Mouse (Mus musculus) hindlimb bud, embryonic 11.5 days (tissue): ENCODE results near the gene Gtsf2.
"Not testable (repeated sequence)": the region's sequence is repeated elsewhere in the genome, so short reads cannot be mapped to it uniquely, and the experiment has no call there.

ENCODE experiments used
- DNase-seq: peaks from one replicate; pipeline ENCODE4 v3.0.0-alpha.2; 2012; ENCODE audit warnings: low read depth, low spot score; ENCODE audit errors: extremely low spot score

The Gtsf2 gene

DNA sequence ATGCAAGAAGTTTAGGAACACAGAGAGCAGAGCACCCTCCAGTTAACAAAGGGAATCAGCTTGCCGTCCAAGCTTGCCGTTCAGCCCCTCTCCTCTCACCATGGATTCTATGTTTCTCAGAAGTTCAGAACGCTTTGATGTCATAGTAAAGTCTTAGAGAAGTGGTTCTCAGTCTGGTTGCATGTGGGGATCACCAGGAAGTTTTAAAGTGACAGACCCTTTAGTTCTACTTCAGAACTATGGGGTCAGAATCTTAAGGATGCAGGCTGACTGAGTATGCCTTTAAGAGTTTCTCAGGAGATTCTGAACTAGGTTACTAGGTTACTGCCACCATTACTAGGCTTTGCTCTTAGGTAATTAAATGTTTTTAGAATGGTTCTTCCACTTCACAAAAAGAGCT lies at the start of gene Gtsf2:
Gtsf2 (minus strand) TSS at position 101 of the 400 bp plus-strand sequence.
- DNase-seq: no peak

DNA sequence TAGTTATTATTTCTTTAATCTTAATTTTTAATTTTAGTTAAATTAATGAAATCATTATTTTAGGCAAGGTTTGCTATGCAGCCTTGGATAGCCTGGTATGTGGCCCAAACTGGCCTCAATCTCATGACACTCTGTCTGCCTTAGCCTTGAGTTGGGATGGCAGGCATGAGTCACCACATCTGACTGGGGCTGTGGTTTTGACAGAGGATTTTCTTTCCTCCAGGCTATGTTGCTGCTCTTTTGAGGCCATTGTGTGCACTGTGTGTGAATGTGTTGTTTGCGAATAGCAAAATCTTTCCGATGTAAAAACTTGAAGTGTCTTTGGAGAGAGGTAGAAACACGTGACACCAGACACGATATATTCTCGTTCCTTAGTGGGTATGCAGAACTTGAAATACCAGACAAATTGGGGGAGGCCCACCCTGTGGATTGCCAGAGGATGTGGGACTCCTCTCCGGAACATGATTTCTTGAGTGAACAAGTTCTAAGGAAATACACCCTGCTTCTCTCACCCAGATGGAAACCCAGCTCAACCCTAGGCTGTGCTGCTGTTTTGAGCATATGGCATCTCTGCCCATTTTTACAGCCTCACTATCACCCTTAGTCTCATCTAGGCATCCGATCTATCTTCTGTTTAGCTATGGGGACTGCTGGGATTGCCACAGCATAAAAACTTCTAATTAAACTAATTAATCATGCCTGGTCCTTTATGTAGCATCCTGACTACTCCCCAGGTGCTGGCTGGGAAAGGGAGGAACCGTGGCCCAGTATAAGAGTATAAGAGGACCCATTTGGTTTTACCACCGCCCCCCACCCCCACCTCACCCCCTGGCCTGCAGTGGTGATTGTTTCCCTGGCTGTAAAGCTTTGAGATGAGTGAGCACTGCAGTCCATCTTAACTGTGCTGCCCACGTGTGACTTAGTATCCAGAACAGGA lies 48.2 kb upstream of the Gtsf2 start:
- DNase-seq: no peak

DNA sequence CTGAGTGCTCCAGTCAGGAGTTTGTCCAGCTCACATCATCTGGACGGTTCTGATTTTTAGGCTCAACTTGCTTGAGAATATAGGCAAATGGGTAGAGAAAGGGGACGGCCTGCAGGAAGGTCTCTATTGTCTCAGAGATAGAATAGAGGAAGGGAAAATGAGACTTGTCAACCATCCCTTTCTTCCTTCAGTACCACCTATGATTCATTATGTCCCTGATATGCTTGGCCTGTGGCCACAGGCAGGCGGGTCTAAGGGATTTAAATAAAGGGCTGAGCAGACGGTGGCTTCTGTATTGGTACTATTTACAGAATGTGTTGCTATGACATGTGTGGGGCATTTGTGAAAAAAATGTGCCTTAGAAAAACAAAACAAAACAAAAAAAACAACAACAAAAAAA lies 40.1 kb upstream of the Gtsf2 start:
- no peak for DNase-seq

DNA sequence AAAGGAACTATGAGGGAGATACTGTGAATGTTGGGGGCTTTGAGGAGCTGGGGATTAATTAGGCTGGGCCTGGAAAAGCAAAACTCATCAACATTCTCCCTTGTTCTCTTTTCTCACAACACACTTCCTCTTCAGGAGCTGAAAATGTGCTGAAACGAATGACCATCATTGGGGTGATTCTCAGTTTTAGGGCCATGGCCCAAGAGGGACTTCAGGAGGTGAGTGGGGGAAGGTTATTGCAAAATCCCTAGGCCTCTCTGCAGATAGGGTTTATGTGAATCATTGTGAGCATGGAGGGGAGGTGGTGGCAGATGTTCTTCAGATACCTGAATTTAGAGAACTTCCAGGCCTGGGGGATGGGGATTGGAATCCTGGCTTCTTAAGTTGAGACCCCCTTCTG lies 38.4 kb upstream of the Gtsf2 start:
- no peak for DNase-seq

DNA sequence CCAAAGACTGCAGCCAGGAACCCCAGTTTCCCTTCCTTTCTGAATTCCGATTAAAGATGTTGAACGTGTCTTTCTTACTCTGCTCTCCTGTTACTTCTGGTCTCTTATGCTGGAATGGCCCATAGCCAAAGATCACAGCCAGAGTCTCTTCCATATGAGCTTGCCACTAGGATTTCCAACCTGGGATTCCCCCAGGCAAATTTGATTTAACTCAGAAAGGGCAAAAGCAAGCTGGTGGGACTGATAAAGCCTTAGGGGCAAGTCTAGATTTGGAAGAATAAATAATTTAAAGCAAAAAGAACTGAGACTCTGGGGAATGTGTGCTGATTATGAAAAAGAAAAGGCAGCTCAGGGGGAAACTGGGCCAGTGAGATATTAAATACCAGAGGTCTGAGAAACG lies 36.8 kb upstream of the Gtsf2 start:
- DNase-seq: no peak

DNA sequence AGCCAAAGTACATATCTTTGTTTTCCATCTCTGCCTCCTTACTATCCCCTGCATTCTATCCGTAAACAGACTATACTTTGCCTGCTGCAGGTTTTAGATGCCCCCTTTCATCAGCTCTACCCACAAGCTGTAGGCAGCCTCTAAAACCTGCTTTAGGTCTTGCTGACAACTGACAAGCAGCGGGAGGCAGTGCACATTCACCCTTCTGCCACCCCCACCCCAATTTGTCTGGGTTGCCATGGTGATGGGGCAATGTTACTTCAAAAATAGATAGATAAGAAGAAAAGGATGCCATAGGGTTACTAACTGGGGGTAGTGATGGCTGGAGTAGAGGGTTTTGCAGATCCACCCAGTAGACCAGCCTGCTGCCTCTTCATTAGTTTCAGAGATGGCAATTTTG lies 36.2 kb upstream of the Gtsf2 start:
- DNase-seq: no peak

DNA sequence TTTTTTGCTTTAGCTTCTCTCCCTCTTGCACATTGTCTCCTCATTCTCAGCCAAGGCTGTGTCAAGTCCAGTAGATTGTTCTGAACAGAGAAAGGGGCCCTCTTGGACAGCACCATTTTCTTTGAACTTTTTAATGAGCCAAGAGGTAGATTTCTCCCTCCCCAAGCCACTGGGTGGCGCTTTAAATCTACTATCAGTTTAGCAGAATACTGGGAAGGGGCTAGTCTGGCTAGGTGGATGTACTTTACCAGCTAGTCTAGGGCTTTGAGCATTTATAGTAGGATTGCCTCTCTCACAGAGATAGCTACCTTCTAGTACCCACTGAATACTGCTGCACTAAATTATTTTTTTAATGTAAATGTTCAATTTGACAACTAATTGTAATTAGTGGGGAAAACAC lies 34.2 kb upstream of the Gtsf2 start:
- DNase-seq: peak; percentile 49

DNA sequence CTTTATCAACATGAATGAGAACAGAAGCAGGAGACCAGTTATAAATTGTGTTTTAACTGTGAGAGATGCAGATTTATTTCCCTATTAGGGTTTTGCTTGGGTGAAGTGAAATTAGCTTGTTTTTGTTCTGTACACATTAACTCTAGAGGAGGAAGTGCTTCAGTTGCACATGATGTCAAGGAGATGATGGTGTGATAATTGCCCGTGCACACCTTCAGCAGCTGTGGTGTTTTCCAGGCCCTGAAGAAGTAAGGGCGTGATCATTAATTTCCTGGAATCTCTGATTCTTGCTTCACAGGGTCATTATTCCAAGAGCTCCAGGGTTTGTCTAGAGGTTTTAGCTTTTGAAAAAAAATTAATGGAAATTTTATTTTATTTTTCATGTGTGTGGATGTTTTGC lies 31.9 kb upstream of the Gtsf2 start:
- DNase-seq: no peak

DNA sequence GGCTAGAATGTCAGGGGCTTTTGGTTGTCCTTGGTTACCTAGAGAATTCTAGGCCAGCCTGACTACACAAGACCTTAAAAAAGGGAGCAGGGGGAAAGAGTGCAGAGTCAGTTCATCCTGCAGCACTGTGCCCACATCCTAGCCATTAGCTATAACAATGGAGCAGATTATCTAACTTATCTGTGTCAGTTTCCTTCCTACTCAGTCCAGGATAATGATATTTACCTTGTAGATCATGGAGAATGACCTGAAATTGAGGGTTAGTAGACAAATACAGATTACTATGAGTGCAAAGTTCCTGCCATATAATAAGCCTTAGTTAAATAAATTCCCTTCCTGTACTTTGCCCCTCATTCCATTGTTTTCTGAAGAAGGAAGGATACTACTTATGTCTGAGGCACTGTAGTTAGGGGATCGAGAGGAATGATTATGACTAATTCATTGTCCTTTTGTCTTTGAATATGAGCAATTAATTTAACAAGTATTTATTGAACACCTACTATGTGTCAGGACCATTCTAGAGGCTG lies 30.9 kb upstream of the Gtsf2 start:
- no peak for DNase-seq

DNA sequence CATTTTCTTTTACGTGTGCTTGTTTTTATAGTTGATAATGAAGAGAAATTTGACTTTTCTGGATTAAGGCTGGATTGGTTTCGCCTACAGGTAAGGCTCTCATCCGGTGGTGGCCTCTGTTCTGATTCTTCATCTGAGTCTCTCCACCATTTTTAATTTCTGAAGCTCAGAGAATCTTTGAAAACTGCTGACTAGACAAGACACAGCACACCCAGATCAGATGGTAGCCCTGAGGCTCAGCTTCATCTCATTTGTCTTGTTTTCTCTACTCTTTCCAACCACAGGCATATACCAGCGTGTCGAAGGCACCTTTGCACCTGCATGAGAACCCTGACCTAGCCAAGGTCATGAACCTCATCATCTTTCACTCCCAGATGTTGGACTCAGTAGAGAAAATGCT lies 25.5 kb upstream of the Gtsf2 start:
- no peak for DNase-seq

DNA sequence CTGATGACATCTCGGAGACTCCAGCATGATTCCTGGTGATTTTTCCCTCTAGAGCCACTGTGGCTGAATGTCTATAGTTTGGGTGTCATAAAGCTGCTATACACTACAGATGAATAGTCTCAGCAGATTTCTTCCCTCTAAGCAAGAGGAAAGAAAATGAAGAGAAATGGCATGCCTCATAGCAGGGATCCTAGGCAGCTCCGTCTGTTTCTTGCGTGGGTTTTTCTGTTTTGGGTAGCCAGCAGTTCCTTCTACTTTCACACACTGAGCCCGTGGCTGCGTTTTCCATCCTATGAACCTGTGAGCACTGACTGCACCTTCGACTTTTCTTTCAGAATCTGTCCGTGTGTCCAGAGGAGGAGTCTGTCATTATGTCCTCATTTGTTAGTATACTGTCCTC lies 24.9 kb upstream of the Gtsf2 start:
- no peak for DNase-seq

DNA sequence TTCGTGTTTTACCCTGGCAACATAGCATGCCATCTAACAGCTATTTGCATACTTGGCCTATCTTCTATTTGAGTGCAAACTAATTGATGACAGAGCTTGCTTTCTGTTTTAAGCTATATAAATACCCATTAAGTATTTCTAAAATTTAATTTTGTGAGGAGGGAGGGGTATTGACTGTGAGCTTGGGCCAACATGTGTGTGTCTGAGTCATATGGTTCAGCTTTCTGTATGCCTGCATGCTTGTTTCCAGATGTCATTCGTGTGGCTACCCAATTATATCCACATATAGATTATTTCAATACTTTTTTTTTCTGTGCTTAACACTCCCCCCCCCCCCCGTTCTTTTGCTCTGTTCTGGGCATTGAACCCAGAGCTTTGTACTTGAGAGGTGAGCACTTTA lies 24.0 kb upstream of the Gtsf2 start:
- DNase-seq: no peak

DNA sequence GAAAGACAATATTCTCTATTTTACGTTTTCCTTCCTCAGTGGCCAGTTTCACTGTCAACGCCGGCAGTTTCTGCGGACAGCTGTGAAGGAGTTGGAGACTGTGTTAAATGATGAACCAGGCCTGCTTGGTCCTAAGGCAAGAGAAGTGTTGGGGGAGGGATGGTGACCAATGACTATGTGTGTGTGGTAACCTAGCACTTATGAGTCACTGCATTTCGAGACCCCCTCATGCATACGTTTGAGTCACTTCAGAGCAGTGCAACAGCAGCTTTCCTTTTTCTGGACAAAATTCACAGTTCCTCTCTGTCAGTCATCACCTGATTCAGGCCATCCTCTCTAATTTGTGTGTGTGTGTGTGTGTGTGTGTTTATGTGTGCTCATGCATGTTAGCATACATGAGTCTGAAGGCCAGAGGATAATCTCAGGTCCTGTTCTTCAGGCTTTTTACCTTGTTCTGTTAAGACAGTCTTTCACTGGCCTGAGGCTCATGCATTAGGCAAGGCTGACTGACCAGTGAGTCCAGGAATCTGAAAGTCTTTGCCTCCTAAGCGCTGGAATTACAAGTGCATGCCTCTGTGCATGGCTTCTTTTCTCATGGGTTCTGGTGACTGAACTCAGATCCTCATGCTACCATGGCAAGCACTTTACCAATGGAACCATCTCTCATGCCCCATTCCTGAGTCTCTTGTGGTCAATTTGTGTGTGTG lies 23.4 kb upstream of the Gtsf2 start:
- DNase-seq: no peak

DNA sequence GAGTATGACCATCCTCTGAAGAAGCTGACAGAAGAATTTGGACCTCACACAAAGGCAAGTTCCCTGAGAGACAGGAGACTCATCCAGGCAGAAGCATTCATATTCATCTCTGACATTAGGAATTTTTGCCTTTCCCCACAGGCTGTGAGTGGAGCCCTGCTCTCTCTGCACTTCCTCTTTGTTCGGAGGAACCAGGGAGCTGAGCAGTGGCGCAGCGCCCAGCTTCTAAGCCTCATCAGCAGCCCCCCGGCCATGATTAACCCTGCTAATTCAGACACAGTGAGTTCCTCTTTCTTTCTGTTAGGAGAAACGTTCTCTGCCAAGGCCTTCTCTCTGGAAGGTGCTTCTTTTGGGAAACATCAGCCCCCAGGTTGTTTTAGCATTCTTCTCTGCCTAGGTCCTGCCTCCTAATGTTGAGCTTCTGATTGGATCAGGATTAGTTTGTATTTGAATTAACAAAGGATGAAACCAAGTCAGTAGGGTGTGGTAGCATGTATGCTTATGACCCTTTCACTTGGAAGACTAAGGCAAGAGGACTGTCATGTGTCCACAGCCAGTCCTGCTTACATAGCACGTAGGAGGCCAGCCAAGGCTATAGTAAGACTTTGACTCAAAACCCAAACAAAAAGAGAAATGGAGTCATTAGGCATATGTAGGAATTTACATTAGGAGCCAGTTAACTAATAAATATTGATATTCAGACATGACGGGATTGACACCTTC lies 14.4 kb upstream of the Gtsf2 start:
- no peak for DNase-seq

DNA sequence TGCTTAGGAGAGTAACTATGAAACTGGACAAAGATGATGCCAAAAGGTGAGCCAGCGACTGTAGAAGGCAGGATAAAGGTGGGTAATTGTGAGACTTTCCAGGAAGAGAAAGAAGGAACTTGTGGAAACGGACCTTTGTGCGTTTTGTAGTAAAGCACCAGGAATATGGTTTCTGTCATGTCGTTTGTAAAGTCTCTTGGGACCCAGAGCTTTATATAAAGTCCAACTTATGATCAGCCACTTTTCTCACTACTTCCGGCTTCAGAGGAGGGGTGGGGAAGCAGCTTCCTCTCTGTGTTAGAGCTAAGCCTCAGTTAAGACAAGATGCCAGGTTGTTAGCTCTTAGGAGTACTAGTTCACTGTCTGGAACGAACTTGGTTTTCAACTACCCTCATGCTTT lies 6.2 kb upstream of the Gtsf2 start:
- no peak for DNase-seq

DNA sequence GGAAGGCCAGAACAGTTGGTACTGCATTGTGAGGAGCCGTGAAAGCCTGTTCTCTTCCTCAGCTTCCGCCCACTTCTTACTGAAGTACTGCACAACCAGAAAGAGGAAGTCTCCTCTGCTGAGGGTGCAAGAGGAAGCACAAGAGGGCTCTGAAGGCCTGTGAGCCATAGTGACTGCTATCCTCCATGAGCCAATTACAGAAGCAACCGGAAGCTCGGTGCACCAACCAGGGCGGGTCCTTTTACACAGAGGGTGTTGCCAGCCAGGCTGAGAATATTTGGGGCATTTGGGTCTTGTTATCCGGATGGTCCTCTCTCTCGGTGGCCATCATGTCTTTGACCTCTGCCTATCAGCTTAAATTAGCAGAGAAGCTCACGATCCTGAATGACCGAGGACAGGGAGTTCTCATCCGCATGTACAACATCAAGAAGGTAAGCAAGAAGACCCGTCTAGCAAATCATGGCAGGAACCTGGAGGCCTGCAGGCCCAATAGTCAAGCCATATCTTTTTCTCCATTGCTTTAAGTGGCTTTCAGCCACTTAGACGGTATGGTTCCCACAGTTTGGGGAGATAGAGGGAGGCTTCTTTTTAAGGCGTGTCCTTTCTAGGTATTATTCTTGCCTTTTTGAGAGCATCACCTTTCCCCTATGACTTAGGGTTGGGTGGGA lies 5.4 kb upstream of the Gtsf2 start, which contains the start of gene Nckap1l:
Nckap1l (plus strand) TSS at position 244 of the 668 bp plus-strand sequence.
- DNase-seq: no peak

DNA sequence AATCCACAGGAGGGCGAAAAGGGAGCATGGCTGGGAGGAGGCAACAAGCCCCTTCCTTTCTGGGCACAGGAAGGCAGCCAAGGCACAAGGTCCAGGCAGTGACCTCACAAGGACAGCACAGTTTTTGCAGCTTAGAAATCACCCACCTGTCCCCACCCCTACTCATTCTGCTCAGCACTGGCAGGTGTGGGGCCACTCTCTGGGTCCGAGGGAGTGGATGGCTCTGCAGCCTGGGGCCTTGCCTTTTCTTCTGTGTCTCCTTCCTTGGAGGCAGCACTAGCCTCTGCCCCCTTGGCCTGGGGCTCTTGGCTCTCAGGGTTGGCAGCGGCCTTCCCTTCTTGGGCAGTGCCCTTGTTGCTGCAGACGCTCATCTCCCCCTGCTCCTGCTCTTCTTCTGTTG lies 2.3 kb downstream of the Gtsf2 start:
- not testable (repeated sequence) for DNase-seq

DNA sequence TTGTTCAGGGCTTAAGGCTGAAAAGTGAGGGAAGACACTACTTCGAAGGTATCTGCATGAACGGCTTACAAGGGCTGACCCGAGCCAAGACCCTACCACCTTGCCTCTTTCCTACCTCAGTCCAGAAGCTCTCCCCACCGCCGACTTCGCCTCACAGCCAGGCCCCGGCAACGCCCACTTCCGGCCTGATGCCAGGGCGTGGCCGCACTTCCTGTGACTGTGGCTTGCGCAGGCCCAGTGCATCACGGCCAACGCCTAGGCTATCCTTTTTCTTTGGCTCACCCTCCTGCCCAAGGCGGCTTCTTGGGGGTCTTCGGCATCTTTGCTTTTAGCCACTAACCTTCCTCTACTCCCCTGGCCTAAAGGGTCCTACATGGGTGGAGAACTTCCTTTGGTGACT lies 18.0 kb downstream of the Gtsf2 start, which contains the start of gene Gtsf1:
Gtsf1 (minus strand) TSS at position 230 of the 400 bp plus-strand sequence.
- no peak for DNase-seq

DNA sequence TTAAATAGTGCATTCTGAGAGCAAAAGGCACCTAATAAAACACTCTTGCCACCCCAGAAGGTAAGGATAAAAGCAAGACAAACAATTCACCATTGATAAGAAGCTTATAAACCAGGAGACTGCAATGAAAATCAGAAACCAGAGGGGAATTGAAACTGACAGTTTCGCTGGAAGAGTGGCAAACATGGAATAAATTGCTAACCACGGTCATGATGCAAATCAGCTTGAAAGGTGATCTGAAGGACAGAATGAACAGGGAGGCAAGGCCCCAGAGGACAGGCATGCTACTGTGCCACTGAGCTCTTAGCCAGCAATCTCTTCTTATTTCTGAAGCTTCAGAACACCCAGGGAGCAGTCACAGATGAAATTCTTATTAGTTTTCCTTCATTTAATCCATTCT lies 21.3 kb downstream of the Gtsf2 start:
- DNase-seq: no peak

DNA sequence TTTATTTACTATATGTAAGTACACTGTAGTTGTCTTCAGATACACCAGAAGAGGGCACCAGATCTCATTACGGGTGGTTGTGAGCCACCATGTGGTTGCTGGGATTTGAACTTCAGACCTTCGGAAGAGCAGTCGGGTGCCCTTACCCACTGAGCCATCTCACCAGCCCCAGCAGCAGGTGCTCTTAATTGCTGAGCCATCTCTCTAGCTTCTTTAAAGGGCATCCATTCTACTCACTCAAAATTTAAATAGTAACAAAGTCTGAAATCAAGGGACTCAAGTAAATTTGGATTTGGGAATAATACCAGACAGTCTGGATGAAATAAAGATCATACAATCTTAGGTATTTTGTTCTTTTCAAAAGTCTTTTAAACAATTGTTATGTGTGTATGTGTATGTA lies 42.7 kb downstream of the Gtsf2 start:
- not testable (repeated sequence) for DNase-seq

DNA sequence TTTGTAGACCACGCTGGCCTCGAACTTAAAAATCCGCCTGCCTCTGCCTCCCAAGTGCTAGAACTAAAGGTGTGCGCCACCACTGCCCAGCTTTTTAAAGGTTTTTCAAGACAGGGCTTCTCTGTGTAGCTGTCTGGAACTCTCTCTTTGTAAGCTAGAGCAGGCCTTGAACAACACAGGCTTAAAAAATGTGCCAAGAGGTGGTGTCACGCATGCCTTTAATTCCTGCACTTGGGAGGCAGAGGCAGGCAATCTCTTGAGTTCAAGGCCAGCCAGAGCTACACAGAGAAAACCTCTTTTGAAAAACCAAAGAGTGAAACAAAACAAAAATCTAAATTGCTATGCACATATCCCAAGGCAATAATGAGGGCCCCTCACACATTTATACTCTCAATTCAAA lies 46.9 kb downstream of the Gtsf2 start:
- DNase-seq: no peak
